21 mouse cellular contexts compared by ENCODE assay signal in the genomic region with DNA sequence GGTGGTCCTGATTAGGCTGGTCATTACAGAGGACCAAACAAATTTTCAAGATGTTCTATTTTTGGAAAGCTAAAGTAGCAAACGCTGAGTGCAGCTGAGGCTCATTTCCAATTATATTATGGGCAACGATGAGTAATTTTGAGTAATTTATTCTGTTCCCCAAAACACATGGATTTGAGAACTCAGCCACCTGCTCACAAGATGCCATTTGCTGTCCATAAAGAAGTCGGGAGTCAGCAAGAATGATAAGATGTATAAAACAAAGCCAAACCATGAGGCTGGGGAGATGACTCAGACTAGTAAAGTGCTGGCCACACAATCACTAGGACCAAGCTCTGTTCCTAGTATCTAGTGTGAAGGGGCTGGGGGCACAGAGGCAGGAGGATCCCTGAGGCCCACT. TPM values are rescaled to one million over a fixed set of nuclear protein-coding genes. Genes with fewer than 3 reads are reported as not detected.
A peak's percentile ranks its signal among the peaks of the same experiment; 100 is the strongest.
DNase-seq lines count a peak whose midpoint lies in the region; ATAC-seq lines count a peak whose summit lies in the region.
"Had no signal": no experiment of that assay in that cellular context is flagged by ENCODE, and none has a peak within 500 bp of the region (broad histone marks: within the 10 kb centered on the region; RNA-seq: fewer than 3 reads in every experiment).

No protein-coding gene starts in this region.

- no peak for DNase-seq in frontal cortex, postnatal 10 days (ENCODE audit: low spot score in 2 of 2)
- peak; percentile 22 for DNase-seq in layer of hippocampus, adult 9-10 months (ENCODE audit: low spot score)
- DNase-seq in layer of hippocampus, postnatal 36 days = no peak
- DNase-seq in right cerebral cortex, postnatal 25 days = peak; percentile 49
- DNase-seq in right cerebral cortex, postnatal 4 days = no peak
- no peak for DNase-seq in kidney, adult 11 months
- DNase-seq: adrenal gland, postnatal 36 days; cerebellum, adult 11-12 months; cerebellum, postnatal 14 days; gastrocnemius, postnatal 14 days; heart, adult 11 months; heart, postnatal 36 days; kidney, adult 18-20 months; kidney, postnatal 4 days; liver, postnatal 0 days; thymus, adult 18-20 months; thymus, postnatal 4 days had no signal

- ATAC-seq in frontal cortex, adult (ENCODE audit: low TSS enrichment) = peak; percentile 78
- ATAC-seq: liver, postnatal 0 days; lung, postnatal 0 days; midbrain, embryonic 15.5 days; Patski had no signal

RNA-seq across cellular contexts. Expression of a gene that starts 56.3 kb away (rescaled TPM):
- total RNA-seq in layer of hippocampus, postnatal 36 days (2021) = 10 to 100 TPM in 1 of 2 experiments, 1 to 10 TPM in 1; 9.9 to 14.2 TPM

Comparison
In these comparisons a context has a peak if more than half of its experiments do, and no peak if none do; other contexts are left out.
1. DNase-seq: peak in layer of hippocampus, adult 9-10 months (single experiment) and right cerebral cortex, postnatal 25 days (single experiment); none in frontal cortex, postnatal 10 days (0 of 2), layer of hippocampus, postnatal 36 days (0 of 2), right cerebral cortex, postnatal 4 days (single experiment) and kidney, adult 11 months (single experiment).